Mouse (Mus musculus) midbrain, embryonic 12.5 days (tissue): ENCODE measurements around the gene Tmem95. TPM values are rescaled to one million over a fixed set of nuclear protein-coding genes. Genes with fewer than 3 reads are reported as not detected.

ENCODE experiments used
- ATAC-seq: fragments of 200-750 bp; cut with Nextera tagmentation; 2 replicates; pipeline ENCODE4 v1.8.0; 2017; ENCODE audit warnings: low read depth, moderate TSS enrichment, moderate library complexity; ENCODE audit not compliant: low FRiP score
- H3K27ac ChIP-seq: fragments of 300-500 bp; sonication (generic); replicated peaks from 2 replicates; pipeline ENCODE4 v1.5.1; 2016; ENCODE audit warnings: mild to moderate bottlenecking
- H3K27me3 ChIP-seq: fragments of 300-500 bp; sonication (generic); 2 replicates; pipeline ENCODE4 v1.6.1; 2016; ENCODE audit warnings: mild to moderate bottlenecking
- H3K36me3 ChIP-seq: fragments of 300-500 bp; sonication (generic); 2 replicates; pipeline ENCODE4 v1.6.1; 2016
- H3K4me1 ChIP-seq: fragments of 300-500 bp; sonication (generic); 2 replicates; pipeline ENCODE4 v1.6.1; 2016
- H3K4me2 ChIP-seq: fragments of 300-500 bp; sonication (generic); replicated peaks from 2 replicates; pipeline ENCODE4 v1.6.1; 2016; ENCODE audit warnings: mild to moderate bottlenecking, moderate library complexity
- H3K4me3 ChIP-seq: fragments of 300-500 bp; sonication (generic); 2 replicates; pipeline ENCODE4 v1.5.1; 2016; ENCODE audit warnings: mild to moderate bottlenecking
- H3K9ac ChIP-seq: fragments of 300-500 bp; sonication (generic); replicated peaks from 2 replicates; pipeline ENCODE4 v1.6.1; 2016; ENCODE audit warnings: mild to moderate bottlenecking, moderate library complexity
- H3K9me3 ChIP-seq: fragments of 300-500 bp; sonication (generic); 2 replicates; pipeline ENCODE4 v1.6.1; 2016; ENCODE audit warnings: mild to moderate bottlenecking
- WGBS: fragments of 180-500 bp; shearing (Covaris S2); methylation state at CpG from one replicate; pipeline ENCODE4 v1.1.7; 2016; 5-methylcytosine and 5-hydroxymethylcytosine counted together
- polyA plus RNA-seq: library from polyadenylated mRNA; unstranded; fragments of >200 nt; fragmentation: Nextera tagmentation; extraction: Ambion mirVana; gene quantifications from 2 replicates; pipeline ENCODE4 v1.2.1, GENCODE M21; 2016

Gene Tmem95
- polyA plus RNA-seq, 1 experiment from 2014 or later, result not detected

DNA sequence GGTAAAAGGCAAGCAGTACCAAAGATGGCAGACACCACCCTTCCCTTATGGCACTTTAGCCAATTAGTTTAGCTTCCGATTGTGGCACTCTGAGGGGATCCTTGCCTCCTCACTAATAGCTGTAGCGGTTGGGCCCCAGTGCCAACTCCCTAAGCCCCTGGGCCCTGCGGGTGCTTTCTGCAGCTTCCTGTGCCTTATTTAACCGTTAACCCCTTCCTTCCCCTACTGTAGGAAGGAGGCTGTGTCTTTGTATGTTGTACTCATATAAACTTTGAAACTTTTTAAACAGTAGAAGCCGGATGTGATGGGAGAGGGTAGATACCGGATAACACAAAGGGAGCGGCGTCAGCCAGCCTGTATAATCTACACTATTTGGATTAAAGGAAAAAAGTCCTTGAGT is 27.1 kb downstream of the Tmem95 start:
- H3K9me3 ChIP-seq, result no peaks in the 10 kb centered on the region
- H3K36me3 ChIP-seq, result peaks cover 46% of the 10 kb centered on the region
- H3K4me2 ChIP-seq, result no peak overlapping the region
- no peak overlapping the region for H3K4me3 ChIP-seq
- no peak overlapping the region for H3K9ac ChIP-seq
- H3K4me1 ChIP-seq, result peaks cover 25% of the 10 kb centered on the region
- H3K27ac ChIP-seq, result no peak overlapping the region
- no peak for ATAC-seq
- WGBS, result 81% methylated on average over 8 of the region's 8 CpGs
- H3K27me3 ChIP-seq, result 0 out of 2 replicates have a peak, but pooled peaks cover 3% of the 10 kb centered on the region

DNA sequence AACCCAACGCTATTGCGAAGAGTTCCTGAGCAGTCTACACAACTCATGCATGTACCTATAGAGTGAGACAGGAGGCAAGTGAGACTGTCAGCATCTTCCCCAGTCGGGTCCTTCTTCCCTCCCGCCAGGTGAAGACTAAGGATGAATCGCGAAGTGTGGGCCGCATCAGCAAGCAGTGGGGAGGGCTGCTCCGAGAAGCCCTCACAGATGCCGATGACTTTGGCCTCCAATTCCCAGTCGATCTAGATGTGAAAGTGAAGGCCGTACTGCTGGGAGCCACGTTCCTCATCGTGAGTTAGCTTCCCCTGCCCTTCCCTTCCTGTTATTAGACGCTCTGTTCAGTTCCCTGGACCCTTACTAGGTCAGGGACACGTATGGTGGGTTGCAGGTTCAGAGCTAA is 27.9 kb downstream of the Tmem95 start:
- WGBS, result 96% methylated on average over 15 of the region's 15 CpGs
- H3K4me3 ChIP-seq, result no peak overlapping the region
- no peak overlapping the region for H3K27ac ChIP-seq
- H3K9ac ChIP-seq, result no peak overlapping the region
- no peaks in the 10 kb centered on the region for H3K27me3 ChIP-seq
- no peak overlapping the region for H3K4me2 ChIP-seq
- H3K36me3 ChIP-seq, result peaks cover 46% of the 10 kb centered on the region
- H3K9me3 ChIP-seq, result no peaks in the 10 kb centered on the region
- peaks cover 32% of the 10 kb centered on the region for H3K4me1 ChIP-seq
- no peak for ATAC-seq

GRCm38 (mm10) chr11:69849128-69849527 is 28.7 kb downstream of the Tmem95 start:
- Histone ChIP-seq H3K9me3 (no peaks in the 10 kb centered on the region), H3K36me3 (peaks cover 46% of the 10 kb centered on the region), H3K4me2 (no peak overlapping the region), H3K9ac (no peak overlapping the region), H3K4me3 (no peak overlapping the region), H3K4me1 (peaks cover 32% of the 10 kb centered on the region), H3K27me3 (no peaks in the 10 kb centered on the region), H3K27ac (no peak overlapping the region)
- WGBS, result 93% methylated on average over 9 of the region's 9 CpGs
- ATAC-seq, result no peak

DNA sequence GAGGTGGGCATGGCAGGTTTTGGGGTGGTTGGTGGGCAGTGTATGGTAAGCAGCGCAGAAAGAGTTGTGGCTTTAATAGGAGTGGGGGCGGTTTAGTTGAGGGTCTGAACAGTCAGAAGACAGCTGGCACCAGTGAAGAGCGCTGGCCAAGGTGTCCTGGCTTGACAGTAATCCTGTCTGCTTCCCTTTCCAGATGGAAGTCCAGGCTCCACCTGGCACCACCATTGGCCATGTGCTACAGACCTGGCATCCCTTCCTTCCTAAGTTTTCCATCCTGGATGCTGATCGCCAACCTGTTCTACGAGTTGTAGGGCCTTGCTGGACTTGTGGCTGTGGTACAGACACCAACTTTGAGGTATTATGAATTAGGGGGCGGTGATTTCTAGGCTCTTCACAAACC is 29.8 kb downstream of the Tmem95 start:
- peaks cover 46% of the 10 kb centered on the region for H3K36me3 ChIP-seq
- H3K27ac ChIP-seq, result 0 out of 2 replicates have a peak overlapping the region, but pooled peaks have one; percentile 1
- H3K9ac ChIP-seq, result 0 out of 2 replicates have a peak overlapping the region, but pooled peaks have one; percentile 84
- peak overlapping the region; percentile 70 for H3K4me2 ChIP-seq
- ATAC-seq, result no peak
- H3K27me3 ChIP-seq, result no peaks in the 10 kb centered on the region
- peaks cover 32% of the 10 kb centered on the region for H3K4me1 ChIP-seq
- H3K9me3 ChIP-seq, result no peaks in the 10 kb centered on the region
- WGBS, result 95% methylated on average over 6 of the region's 6 CpGs
- peak overlapping the region; percentile 75; the same call in 1 of the 2 replicates for H3K4me3 ChIP-seq

DNA sequence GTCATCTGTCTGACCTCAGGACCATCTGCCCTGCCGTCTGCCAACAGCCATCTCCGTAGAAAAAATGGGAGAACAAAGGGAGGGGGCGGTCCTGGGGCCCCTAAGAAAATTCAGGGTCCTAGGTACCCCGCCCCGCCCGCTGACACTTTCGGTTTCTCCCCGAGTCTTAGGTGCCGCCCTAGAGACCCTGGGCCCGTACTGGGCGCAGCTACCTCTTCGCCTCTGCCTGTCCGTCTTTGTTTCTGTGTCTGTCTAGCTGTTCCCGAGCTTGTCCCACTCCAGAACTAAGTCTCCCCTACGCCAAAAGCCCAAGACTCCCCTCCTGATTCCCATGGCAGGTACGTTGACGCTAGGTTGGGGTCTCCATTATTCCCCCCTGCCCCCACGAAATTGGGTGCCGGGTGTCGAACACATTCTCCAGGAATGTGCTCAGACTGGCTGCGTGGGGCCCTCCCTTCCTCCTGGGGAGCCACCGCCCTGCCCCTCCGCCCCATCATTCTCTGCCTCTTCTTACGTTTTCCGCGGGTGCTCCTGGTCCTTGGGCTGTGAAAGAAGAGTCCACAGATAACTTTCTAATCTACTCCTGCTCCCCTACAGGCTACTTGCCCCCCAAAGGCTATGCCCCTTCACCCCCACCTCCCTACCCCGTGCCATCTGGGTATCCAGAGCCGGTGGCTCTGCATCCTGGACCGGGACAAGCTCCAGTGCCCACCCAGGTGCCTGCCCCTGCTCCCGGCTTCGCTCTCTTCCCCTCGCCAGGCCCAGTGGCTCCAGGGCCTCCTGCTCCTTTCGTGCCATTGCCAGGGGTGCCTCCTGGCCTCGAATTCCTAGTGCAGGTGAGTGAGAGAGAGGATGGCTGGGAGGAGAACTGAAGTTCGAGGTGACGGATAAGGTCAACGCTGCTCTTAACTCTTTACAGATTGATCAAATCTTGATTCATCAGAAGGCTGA is 30.8 kb downstream of the Tmem95 start:
- H3K27ac ChIP-seq, result peak overlapping the region; percentile 95
- ATAC-seq, result peak; percentile 35
- peaks cover 32% of the 10 kb centered on the region for H3K4me1 ChIP-seq
- H3K9ac ChIP-seq, result peak overlapping the region; percentile 84
- H3K9me3 ChIP-seq, result no peaks in the 10 kb centered on the region
- peak overlapping the region; percentile 70 for H3K4me2 ChIP-seq
- H3K27me3 ChIP-seq, result no peaks in the 10 kb centered on the region
- WGBS, result 13% methylated on average over 36 of the region's 37 CpGs
- peaks cover 43% of the 10 kb centered on the region for H3K36me3 ChIP-seq
- peak overlapping the region; percentile 75 for H3K4me3 ChIP-seq

DNA sequence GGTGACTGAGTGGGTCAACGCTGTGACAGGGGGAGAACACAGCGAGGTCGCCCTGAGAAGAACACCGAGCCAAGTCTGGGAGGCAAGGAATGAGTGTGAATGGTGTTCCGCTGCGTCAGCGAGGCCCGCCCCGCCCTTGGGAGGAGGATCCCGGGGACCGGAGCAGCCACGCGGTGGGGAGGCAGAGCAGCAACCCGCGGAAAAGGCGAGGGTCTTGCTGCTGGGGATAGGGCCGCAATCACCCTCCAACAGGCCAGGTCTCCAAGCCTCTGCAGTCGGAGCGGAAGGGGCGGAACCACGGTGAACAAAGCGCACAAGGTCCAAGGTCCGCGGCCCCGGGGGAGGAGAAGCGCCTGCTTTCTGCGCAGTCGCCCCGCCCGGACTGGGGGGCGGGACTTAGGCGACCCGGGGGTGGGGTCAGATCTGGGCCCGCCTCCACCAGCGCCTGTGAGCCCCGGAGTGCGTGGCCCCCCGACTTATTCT is 31.6 kb downstream of the Tmem95 start, which contains the start of gene Plscr3:
TSS of gene Plscr3 (plus strand) at position 179 of the 483 bp plus-strand sequence.
- Histone ChIP-seq H3K9me3 (no peaks in the 10 kb centered on the region), H3K36me3 (peaks cover 35% of the 10 kb centered on the region), H3K4me1 (peaks cover 32% of the 10 kb centered on the region), H3K4me3 (peak within 1 kb of the TSS; percentile 75), H3K27me3 (no peaks in the 10 kb centered on the region), H3K27ac (peak within 1 kb of the TSS; percentile 95), H3K4me2 (peak within 1 kb of the TSS; percentile 70), H3K9ac (peak within 1 kb of the TSS; percentile 84)
- peak; percentile 94 for ATAC-seq
- WGBS, result 1% methylated on average over 33 of the region's 38 CpGs

DNA sequence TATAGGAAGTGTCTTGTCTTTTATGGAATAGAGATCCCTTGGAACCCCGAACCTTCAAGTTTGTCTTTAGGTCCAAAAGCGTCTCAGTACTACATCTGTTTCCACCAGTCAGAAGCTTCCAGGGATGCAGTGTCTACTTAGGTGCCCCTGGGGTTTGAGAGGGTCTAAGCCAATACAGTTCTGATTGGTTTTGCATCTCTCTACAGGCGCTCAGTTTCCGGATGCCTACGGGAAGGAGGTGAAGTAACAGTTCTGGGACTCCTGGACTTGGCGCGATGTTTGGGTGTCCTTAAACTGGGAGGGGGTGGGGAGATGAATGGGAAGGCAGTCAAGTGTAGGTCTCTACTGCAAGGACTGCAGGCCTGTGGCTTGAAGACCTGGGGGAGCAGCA is 39.1 kb downstream of the Tmem95 start:
- Histone ChIP-seq H3K27ac (peak overlapping the region; percentile 93), H3K4me3 (peak overlapping the region; percentile 82), H3K27me3 (peaks cover 3% of the 10 kb centered on the region), H3K9ac (peak overlapping the region; percentile 60), H3K4me2 (peak overlapping the region; percentile 96), H3K36me3 (peaks cover 3% of the 10 kb centered on the region), H3K9me3 (no peaks in the 10 kb centered on the region), H3K4me1 (peaks cover 40% of the 10 kb centered on the region)
- ATAC-seq, result peak; percentile 3; the same call in 1 of the 2 replicates
- 0% methylated on average over 7 of the region's 7 CpGs for WGBS

GRCm38 (mm10) chr11:69837952-69838713 is 39.7 kb downstream of the Tmem95 start, which contains the start of gene Tmem256:
Gene Tmem256 (plus strand): TSS chr11:69838514.
- Histone ChIP-seq H3K4me2 (peak within 1 kb of the TSS; percentile 96), H3K4me1 (peaks cover 42% of the 10 kb centered on the region), H3K27ac (peak within 1 kb of the TSS; percentile 93), H3K9me3 (no peaks in the 10 kb centered on the region), H3K36me3 (peaks cover 9% of the 10 kb centered on the region), H3K27me3 (peaks cover 9% of the 10 kb centered on the region), H3K9ac (peak within 1 kb of the TSS; percentile 86), H3K4me3 (peak within 1 kb of the TSS; percentile 82)
- under 1% methylated on average over 34 of the region's 34 CpGs for WGBS
- ATAC-seq, result peak; percentile 86

DNA sequence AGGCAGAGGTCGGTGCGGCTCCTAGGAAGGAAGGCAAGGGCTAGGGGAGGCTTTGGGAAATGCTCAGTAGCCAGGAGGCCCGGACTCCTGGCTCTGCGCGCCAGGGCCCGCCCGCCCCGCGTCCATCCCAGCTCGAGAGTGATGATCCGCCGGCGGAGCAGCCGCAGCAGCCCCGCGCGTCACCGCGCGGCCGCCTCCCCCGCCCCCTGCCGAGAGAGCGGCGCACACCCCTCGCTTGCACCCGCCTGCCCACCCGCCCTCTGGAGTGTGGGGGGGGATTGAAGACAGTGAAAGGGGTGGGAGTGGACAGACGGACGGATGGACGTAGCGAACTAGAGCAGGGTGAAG is 40.2 kb downstream of the Tmem95 start, which contains the start of gene Nlgn2:
TSS of gene Nlgn2 (minus strand) at position 181 of the 348 bp plus-strand sequence.
- Histone ChIP-seq H3K4me1 (peaks cover 42% of the 10 kb centered on the region), H3K36me3 (peaks cover 15% of the 10 kb centered on the region), H3K9ac (peak within 1 kb of the TSS; percentile 86), H3K4me3 (peak within 1 kb of the TSS; percentile 82), H3K4me2 (peak within 1 kb of the TSS; percentile 96), H3K27ac (peak within 1 kb of the TSS; percentile 93), H3K27me3 (peaks cover 9% of the 10 kb centered on the region), H3K9me3 (no peaks in the 10 kb centered on the region)
- peak; percentile 55 for ATAC-seq
- under 1% methylated on average over 32 of the region's 32 CpGs for WGBS

DNA sequence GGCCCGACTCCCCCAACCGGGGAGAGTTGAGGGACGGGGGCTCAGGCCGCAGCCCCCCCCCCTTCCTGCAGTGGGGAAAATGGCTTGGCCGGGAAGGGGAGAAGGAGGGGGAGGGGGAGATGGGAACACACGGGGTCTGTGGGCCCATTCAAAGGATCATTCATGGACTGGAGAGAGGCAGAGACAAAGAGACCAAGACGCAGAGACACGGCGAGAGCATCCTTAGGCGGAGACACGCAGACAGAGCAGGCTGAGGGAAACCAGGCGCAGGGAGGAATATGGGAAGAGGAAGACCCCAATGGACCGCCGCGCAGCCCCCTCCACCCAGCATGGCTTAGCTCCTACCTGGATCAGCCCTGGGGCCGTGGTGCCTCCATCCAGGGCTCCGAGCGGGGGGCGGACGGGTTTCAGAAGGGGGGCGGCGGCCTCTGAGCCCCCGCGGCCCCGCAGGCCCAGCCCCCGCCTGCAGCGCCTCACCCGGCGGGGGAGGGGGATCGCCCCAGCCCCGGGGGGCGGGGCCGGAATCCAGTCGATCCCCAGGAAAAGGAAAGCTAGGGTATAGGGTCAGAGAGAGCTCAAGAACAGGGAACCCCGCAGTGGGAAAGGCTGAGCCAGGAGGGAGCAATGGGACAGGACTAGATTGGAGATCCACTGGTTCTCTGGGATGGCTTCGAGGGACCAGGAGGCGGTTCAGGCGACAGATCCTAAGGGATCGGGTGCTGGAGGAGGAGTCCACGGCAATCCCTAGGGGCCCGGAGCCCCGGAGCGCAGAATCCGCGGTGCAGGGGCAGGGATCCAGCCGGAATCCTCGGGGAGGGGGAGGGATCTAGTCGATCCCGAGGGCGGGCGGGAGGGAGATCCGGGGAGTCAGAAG is 40.9 kb downstream of the Tmem95 start:
- 0 out of 2 replicates have a peak, but pooled peaks have one; percentile 2 for ATAC-seq
- peaks cover 9% of the 10 kb centered on the region for H3K27me3 ChIP-seq
- H3K4me1 ChIP-seq, result peaks cover 46% of the 10 kb centered on the region

DNA sequence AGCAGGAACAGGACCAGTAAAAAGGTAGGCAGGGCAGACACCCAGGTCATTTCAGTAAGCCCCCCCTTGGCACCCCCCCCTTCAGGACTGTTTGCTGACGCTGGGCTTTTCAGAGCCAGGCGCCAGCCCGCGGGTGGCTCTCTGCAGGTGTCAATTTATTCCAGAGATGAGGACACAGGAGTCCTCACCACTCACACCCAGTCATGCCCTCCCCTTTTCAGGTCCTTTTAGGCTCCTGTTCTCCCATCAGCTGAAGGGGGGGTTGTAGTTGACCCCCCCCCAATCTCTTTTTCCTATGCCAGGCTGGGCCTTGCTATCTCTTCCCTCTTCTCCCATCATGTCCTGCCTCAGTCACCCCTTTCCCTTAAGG is 41.9 kb downstream of the Tmem95 start:
- Histone ChIP-seq H3K9me3 (no peaks in the 10 kb centered on the region), H3K4me3 (peak overlapping the region; percentile 82), H3K36me3 (peaks cover 31% of the 10 kb centered on the region), H3K27ac (peak overlapping the region; percentile 93), H3K9ac (peak overlapping the region; percentile 86), H3K4me2 (peak overlapping the region; percentile 96), H3K27me3 (peaks cover 9% of the 10 kb centered on the region), H3K4me1 (peaks cover 47% of the 10 kb centered on the region)
- WGBS, result 11% methylated on average over 4 of the region's 4 CpGs
- no peak for ATAC-seq

More for the DNA sequence above, 40.9 kb downstream of the Tmem95 start:
- Histone ChIP-seq H3K4me3 (peak overlapping the region; percentile 82), H3K27ac (peak overlapping the region; percentile 93), H3K9me3 (no peaks in the 10 kb centered on the region), H3K36me3 (peaks cover 21% of the 10 kb centered on the region), H3K9ac (peak overlapping the region; percentile 86), H3K4me2 (peak overlapping the region; percentile 96)
- 1% methylated on average over 51 of the region's 52 CpGs for WGBS
